Mouse (Mus musculus): ENCODE results near the gene Fgfr4.
"Not testable (repeated sequence)": the region's sequence is repeated elsewhere in the genome, so short reads cannot be mapped to it uniquely, and the experiment has no call there.

The Fgfr4 gene

DNA sequence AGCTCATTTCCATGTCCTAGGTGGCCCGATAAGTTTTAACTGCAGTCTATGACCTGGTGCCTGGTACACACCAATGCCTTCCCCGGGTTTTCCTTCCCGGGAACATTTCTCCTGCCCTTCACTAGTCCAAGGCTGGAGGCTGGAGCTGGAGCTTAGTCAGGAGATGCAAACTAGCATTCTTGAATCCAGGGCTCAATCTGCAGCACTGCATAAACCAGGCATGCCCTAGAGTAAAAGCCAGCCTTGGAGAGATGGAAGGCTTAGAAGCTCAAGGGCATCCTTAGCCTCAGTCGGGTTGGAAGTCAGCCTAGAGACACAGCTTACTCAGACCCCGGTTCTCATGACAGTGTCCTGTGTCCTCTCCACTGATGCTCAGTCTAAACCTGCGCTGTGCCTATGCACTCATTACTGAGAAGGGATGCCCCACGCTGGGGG, 19.9 kb downstream of the Fgfr4 start:
- no peak for DNase-seq (ENCODE audit: low spot score in 2 of 2)

- DNase-seq (ENCODE audit: low spot score in 2 of 2) = no peak
Measured at GRCm38 (mm10) chr13:55174347-55174746, 21.9 kb downstream of the Fgfr4 start.

DNA sequence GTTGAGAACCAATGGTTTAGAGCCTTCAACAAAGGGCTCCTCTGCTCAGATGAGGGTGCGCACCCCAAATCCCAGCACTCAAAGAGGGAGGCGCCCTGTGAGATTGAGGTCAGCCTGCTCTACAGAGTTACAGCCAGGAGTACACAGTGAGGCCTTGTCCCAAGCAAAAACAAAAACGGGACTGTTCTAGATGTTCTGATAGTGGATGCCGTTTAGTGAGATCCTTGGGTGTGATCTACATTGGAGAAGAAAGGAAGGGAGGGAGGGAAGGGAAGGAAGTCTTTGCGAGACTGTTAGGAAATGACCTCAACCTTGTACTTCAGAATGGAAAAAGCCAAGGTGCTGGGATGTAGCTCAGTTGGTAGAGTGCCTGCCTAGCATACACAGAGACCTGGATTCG, 23.8 kb downstream of the Fgfr4 start:
- DNase-seq (ENCODE audit: low spot score in 2 of 2) = no peak

DNA sequence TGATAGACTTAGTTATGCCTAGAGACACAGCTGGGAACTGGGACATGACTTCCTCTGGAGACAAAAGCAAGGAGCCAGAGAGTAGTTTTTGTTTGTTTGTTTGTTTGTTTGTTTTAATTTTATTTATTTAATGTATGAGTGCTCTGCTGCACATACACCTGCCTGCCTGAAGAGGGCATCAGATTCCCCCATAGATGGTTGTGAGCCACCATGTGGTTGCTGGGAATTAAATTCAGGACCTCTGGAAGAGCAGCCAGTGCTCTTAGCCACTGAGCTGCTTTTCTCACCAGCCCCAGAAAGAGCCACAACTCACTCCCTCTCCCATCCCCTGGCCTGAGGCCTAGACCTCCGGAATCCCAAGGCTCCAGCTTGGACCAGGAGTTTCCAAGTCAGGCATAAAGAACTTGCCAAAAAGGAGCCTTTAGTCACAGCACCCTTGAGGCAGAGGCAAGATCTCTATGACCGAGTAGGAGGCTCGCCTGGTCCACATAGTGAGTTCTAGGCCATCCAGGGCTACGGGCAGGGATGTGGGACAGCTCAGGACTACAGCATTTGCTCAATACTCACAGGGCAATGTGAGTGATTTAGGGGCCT, 25.6 kb downstream of the Fgfr4 start:
- no peak for DNase-seq (ENCODE audit: low spot score in 2 of 2)

DNA sequence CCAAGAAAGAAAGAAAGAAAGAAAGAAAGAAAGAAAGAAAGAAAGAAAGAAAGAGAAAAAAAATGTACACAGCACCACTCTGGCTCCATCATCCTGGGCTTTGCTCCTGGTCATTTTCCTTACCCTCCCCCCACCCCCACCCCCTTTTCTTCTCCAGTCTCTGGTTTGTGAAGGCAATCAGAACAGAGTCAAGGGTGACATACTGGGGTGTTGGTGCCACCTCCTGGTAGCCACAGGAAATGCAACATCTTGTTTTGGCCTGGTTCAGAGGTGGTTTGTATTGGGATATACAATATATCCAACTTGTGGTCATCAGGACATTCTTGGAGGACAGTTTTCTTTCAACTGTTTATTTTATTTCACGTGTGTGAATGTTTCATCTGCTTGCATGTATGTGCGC, 26.1 kb downstream of the Fgfr4 start:
- DNase-seq (ENCODE audit: low spot score in 2 of 2) = peak; percentile 70 to 82

DNA sequence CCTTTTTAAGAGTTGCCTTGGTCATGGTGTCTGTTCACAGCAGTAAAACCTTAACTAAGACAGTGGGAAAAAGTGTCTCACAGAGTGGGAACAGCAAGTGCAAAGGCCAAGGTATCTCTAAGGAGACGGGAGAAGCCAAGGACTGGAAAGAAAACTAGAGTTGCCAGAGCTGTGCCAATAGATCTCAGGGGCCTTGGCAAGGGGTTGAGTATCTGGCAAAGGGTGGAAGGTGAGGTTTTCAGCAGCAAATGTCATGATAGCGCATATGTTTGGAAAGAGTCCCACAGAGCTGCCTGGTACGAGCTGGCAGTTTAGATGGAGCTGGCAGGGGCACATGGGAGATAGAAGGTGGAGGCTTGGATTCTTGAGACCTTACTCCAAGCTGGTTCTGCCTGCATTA, 27.2 kb downstream of the Fgfr4 start:
- no peak for DNase-seq (ENCODE audit: low spot score in 2 of 2)

GRCm38 (mm10) chr13:55181786-55182172, 29.3 kb downstream of the Fgfr4 start:
- no peak for DNase-seq (ENCODE audit: low spot score in 2 of 2)

GRCm38 (mm10) chr13:55182173-55182894, 29.9 kb downstream of the Fgfr4 start:
- DNase-seq (ENCODE audit: low spot score in 2 of 2) = peak in 1 of 2 experiments; percentile 59

GRCm38 (mm10) chr13:55183382-55183781, 30.9 kb downstream of the Fgfr4 start:
- no peak for DNase-seq (ENCODE audit: low spot score in 2 of 2)

DNA sequence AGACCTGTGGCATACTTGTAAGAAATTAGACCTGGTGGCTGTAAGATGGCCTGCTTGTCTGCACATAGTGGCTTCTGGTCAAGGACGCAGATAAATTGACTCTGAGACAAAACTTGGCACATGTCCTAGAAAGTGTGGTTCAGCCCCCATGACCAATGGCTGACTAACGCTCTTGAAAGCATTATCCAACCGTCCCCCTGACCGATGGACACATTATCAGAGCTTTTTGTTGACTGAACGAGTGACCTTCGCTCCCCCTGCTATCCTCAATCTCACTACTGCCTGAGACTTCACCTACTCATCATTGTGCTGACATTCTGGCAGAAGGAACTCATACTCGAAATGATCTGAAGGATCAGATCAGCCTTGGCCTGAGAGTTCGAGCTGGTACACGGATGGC, 34.6 kb downstream of the Fgfr4 start:
- DNase-seq (ENCODE audit: low spot score in 2 of 2) = not testable (repeated sequence)

DNA sequence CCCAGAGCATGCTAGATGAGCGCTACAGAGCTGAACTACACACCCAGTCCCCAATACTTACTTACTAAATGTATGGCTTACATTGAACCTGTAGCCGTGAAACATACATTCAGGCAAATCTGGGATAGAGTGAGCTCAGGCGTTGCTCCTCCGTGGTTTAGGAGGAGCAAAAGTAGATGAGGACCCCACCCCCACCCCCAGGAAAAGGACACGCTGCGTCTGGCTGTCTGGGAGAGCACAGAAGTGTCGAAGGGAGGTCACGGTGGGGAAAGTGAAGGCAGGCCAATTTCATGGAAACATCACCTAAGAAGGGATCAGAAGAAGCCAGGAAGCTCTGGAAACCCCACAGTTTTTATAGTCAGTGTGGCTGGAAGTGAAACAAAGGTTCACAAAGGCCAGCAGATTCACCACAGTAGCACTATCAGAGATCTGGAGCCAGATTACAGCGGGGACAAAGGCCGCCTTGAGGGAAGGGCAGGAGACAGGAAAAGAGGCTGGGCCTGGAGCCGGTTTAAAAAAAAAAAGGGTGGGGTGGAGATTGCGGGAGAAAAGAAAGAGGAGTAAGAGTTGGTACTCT, 37.2 kb downstream of the Fgfr4 start:
- DNase-seq (ENCODE audit: low spot score in 2 of 2) = no peak

DNA sequence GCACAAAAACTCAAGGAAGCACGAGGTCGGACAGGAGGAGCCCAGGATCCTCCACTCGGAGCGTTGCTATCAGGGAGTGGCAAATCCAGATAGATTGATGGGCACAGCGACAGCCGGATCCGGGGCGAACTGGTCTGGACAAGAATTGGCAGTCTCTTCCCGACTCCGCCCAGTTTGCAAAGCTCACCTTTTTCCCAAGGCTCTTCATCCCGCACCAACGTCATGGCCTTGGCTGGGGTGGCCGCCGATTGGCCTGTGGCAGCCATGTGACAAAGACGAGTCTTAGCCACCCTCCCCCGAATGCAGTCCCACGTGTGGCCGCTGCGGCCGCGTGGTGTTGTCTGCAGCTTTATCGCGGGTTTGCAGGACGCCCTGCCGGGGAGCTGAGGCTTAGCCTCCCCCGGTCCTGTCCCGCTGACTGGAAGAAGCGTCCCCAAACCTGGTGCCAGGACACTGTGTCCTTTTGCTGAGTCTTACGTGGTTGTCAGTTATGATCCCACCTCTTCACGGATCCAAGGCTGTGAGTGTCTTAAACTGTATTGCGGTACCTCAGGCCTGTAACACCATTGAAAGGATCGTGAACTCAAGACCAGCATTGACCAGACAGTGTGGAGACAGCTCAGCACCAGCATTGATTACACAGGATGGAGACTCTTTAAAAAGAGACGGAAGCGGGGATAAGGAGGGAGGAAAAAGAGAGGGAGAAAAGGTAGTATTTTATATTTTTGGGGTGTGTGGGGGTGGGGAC, 37.9 kb downstream of the Fgfr4 start:
- DNase-seq (ENCODE audit: low spot score in 2 of 2) = peak; percentile 84 to 94

DNA sequence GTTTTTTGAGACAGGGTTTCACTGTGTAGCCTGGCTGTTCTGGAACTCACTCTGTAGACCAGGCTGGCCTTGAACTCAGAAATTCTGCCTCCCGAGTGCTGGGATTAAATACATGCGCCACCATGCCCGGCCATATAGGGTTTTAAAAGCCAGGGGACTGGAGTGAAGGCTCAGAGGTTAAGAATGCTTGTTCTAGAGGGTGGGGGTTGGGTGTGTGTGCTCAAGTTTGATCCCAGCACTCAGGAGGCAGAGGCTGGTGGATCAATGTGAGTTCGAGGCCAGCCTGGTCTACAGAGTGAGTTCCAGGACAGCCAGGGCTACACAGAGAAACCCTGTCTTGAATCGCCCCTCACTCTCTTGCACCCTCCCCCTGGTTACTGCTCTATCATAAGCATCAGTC, 39.1 kb downstream of the Fgfr4 start:
- DNase-seq (ENCODE audit: low spot score in 2 of 2) = no peak

DNA sequence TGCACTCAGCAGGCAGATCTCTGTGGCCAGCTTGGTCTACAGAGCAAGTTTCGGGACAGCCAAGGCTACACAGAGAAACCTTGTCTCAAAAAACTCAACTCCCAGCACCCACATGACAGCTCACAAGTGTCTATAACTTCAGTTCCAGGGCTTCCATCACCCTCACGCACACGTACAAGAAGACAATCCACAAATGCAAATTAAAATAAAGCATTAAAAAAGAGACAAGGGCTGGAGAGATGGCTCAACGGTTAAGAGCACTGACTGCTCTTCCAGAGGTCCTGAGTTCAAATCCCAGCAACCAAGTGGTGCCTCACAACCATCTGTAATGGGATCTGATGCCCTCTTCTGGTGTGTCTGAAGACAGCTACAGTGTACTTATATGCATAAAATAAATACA, 50.3 kb downstream of the Fgfr4 start:
- not testable (repeated sequence) for DNase-seq (ENCODE audit: low spot score in 2 of 2)

GRCm38 (mm10) chr13:55203740-55204139, 51.3 kb downstream of the Fgfr4 start:
- no peak for DNase-seq (ENCODE audit: low spot score in 2 of 2)

DNA sequence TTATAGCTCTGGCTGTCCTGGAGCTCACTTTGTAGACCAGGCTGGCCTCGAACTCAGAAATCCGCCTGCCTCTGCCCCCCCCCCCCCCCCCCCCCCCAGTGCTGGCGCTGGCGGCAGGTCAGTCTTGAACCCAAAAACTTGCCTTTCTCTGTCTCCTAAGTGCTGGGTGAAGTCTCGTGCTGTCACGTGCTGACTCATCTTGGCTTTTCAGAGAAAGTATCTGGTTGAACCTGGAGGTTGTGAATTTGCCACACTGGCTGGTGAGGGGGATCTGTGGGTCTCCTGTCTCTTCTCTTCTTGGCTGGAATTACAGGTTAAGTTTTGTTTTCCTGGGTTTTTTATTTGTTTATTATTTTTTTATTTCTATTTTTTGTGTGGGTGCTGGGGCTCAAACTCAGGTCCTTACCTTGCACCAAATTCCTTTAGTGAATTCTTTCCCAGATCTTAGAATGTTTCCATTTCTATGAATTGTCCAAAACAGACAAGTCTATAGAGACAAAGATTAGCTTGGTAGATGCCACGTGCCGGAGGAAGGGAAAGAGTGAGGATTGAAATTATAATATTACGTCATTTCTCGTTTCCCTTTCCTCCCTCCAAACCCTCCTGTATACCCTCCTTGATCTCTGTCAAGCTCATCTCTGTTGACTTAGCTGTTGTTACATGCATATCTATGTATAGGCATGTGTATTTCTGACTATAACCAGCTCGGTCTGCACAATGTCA, 52.4 kb downstream of the Fgfr4 start:
- no peak for DNase-seq (ENCODE audit: low spot score in 2 of 2)

DNA sequence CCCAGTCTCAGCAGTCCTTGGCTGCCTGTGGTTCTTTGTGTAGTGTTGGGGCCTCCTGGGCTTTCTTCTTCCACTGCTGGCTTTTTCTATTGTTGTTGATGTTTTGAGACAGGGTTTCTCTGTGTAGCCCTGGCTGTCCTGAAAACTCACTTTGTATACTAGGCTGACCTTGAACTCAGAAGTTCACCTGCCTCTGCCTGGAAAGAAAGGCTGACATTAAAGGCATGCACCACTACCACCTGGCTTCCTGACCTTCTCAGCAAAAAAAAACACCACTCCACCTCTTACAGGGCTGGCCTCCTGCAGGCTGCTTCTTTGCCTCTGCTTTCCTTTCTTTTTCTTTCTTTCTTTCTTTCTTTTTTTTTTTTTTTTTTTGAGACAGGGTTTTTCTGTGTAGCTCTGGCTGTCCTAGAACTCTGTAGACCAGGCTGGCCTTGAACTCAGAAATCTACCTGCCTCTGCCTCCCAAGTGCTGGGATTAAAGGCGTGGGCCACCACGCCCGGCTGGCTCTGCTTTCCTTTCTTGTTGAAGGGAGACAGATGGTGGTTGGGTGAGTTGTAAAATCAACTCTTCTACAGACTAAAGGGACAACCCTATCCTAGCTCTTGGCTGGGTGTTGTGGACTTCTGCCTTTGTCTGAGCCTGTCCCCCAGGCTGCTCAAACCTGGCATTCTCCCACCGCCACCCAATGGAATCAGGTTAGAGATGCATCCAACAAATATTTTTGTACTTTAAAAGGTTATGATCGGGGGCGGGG, 53.2 kb downstream of the Fgfr4 start:
- no peak for DNase-seq (ENCODE audit: low spot score in 2 of 2)

GRCm38 (mm10) chr13:55208837-55209648, 56.6 kb downstream of the Fgfr4 start:
- DNase-seq (ENCODE audit: low spot score in 2 of 2) = no peak

GRCm38 (mm10) chr13:55209649-55210192, 57.3 kb downstream of the Fgfr4 start, which contains the start of gene Nsd1:
TSS of gene Nsd1 (plus strand) at chr13:55209782.
- peak in 1 of 2 experiments; percentile 10 for DNase-seq (ENCODE audit: low spot score in 2 of 2)

Data from cerebellum, postnatal 4 days (tissue).